Mouse (Mus musculus) forebrain, embryonic 12.5 days (tissue): ENCODE results near the gene Cdc42bpa. TPM values are rescaled to one million over a fixed set of nuclear protein-coding genes. Genes with fewer than 3 reads are reported as not detected.

Experiments
- ATAC-seq: fragments of 200-750 bp; cut with Nextera tagmentation; 2 replicates; pipeline ENCODE4 v1.8.0; 2017; ENCODE audit warnings: moderate TSS enrichment; ENCODE audit not compliant: low FRiP score
- H3K27ac ChIP-seq: fragments of 300-500 bp; sonication (generic); 2 replicates; pipeline ENCODE4 v1.5.1; 2016; ENCODE audit warnings: mild to moderate bottlenecking
- H3K27me3 ChIP-seq: fragments of 300-500 bp; sonication (generic); 2 replicates; pipeline ENCODE4 v1.6.1; 2016; ENCODE audit warnings: mild to moderate bottlenecking
- H3K36me3 ChIP-seq: fragments of 300-500 bp; sonication (generic); replicated peaks from 2 replicates; pipeline ENCODE4 v1.6.1; 2016; ENCODE audit warnings: mild to moderate bottlenecking
- H3K4me1 ChIP-seq: fragments of 300-500 bp; sonication (generic); 2 replicates; pipeline ENCODE4 v1.6.1; 2016
- H3K4me2 ChIP-seq: fragments of 300-500 bp; sonication (generic); 2 replicates; pipeline ENCODE4 v1.6.1; 2016; ENCODE audit warnings: mild to moderate bottlenecking, moderate library complexity
- H3K4me3 ChIP-seq: fragments of 300-500 bp; sonication (generic); replicated peaks from 2 replicates; pipeline ENCODE4 v1.5.1; 2016; ENCODE audit warnings: mild to moderate bottlenecking
- H3K9ac ChIP-seq: fragments of 300-500 bp; sonication (generic); 2 replicates; pipeline ENCODE4 v1.6.1; 2016; ENCODE audit warnings: mild to moderate bottlenecking
- H3K9me3 ChIP-seq: fragments of 300-500 bp; sonication (generic); 2 replicates; pipeline ENCODE4 v1.6.1; 2016
- WGBS: fragments of 180-500 bp; shearing (Covaris S2); methylation state at CpG from one replicate; pipeline ENCODE4 v1.1.7; 2016; 5-methylcytosine and 5-hydroxymethylcytosine counted together
- polyA plus RNA-seq: library from polyadenylated mRNA; unstranded; fragments of >200 nt; fragmentation: Nextera tagmentation; extraction: Ambion mirVana; gene quantifications from 2 replicates; pipeline ENCODE4 v1.2.1, GENCODE M21; 2016

Cdc42bpa gene
- polyA plus RNA-seq, 1 experiment from 2014 or later = 24.0 TPM

- H3K4me3 ChIP-seq = peak overlapping the region; percentile 78
- H3K9me3 ChIP-seq = no peaks in the 10 kb centered on the region
- no peaks in the 10 kb centered on the region for H3K36me3 ChIP-seq
- no peak for ATAC-seq
- H3K4me2 ChIP-seq = peak overlapping the region; percentile 77
- peaks cover 34% of the 10 kb centered on the region for H3K4me1 ChIP-seq
- peak overlapping the region; percentile 95 for H3K9ac ChIP-seq
- WGBS = 42% methylated on average over 4 of the region's 4 CpGs
- no peak overlapping the region for H3K27ac ChIP-seq
- H3K27me3 ChIP-seq = no peaks in the 10 kb centered on the region
Measured at GRCm38 (mm10) chr1:179961777-179962176, 1.5 kb downstream of the Cdc42bpa start.

DNA sequence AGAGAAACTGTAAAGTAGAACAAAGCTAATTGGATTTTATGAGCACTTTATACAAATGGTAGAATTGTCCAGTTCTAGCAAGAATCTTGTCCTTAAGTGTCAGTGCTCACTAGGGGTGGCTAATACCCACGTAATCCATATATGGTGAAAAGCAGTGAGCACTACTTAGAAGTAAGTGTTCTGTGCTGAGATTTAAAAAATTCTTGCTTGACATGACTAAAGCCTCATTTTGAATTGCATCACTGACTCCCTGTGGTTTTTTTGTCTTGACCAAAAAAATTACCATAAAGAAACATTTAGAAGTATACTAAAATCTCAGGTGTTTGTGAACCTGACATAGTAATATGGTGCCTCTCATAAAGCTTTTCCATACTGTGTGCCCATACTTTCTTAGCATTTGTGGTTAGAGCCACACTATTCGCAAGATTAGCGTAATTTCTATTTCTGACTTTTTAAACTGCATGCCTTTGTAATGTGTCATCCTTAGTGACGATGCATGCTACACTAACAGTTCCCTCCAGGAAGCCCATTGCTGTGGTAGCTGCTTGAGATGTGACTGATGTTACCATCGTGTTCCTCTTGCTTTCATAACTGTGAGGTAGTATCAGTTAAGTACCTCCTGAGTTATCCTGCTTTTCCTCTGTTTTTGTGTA, 9.6 kb downstream of the Cdc42bpa start:
- Histone ChIP-seq H3K27me3 (no peaks in the 10 kb centered on the region), H3K4me1 (peaks cover 10% of the 10 kb centered on the region), H3K4me3 (no peak overlapping the region), H3K36me3 (no peaks in the 10 kb centered on the region), H3K4me2 (no peak overlapping the region), H3K9ac (no peak overlapping the region), H3K27ac (no peak overlapping the region), H3K9me3 (no peaks in the 10 kb centered on the region)
- 81% methylated on average over 5 of the region's 5 CpGs for WGBS
- no peak for ATAC-seq

DNA sequence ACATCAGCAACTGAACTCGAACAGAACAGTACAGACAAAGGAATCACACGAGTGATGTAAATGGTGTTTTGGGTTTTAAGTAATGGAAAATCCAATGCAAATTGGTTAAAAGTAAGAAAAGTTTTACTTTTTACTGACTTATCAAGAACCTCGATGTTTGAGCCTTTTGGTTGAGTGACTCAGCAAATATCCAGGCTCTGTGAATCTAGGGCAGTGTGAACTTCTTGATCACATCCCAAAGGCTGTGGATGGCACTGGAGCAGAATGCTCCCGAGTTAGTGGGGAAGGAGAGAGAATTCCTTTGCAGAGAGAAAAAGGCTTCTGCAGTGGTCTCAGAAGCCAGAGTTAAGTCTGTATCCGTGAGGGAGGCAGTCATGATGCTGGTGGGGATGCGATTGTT, 14.7 kb downstream of the Cdc42bpa start:
- Histone ChIP-seq H3K9me3 (no peaks in the 10 kb centered on the region), H3K4me2 (no peak overlapping the region), H3K27ac (no peak overlapping the region), H3K4me3 (no peak overlapping the region), H3K36me3 (no peaks in the 10 kb centered on the region), H3K27me3 (no peaks in the 10 kb centered on the region), H3K9ac (no peak overlapping the region), H3K4me1 (peaks cover 10% of the 10 kb centered on the region)
- ATAC-seq = no peak
- 76% methylated on average over 6 of the region's 6 CpGs for WGBS

DNA sequence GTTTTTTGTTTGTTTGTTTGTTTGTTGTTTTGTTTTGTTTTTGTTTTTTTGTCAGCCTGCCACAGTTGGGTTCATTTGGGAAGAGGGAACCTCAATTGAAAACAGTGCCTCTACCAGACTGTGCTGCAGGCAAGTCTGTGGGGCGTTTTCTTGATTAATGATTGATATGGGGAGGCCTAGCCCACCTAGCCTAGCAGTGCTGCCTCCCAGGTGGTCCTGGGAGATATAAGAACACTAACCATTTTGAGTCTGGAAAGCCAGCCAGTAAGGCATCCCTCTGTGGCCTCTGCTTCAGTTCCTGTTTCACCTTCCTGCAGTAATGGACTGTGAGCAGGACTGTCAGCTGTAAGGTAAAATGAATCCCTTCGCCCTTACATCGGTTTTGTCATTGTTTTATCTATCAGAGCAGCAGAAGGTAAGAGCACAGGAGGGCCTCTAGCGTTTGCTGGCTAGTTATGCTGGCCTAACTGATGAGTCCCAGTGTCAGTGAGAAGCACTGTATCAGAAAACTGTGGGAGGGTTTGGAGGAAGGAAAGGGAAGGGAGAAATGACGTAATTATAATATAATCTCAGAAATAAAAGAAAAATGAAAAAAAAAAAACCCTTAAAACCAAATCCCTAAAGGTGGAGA, 15.5 kb downstream of the Cdc42bpa start:
- no peak overlapping the region for H3K4me2 ChIP-seq
- H3K36me3 ChIP-seq = no peaks in the 10 kb centered on the region
- H3K27me3 ChIP-seq = no peaks in the 10 kb centered on the region
- WGBS = 77% methylated on average over 5 of the region's 5 CpGs
- ATAC-seq = no peak
- no peaks in the 10 kb centered on the region for H3K9me3 ChIP-seq
- H3K4me1 ChIP-seq = peaks cover 10% of the 10 kb centered on the region
- no peak overlapping the region for H3K4me3 ChIP-seq
- no peak overlapping the region for H3K9ac ChIP-seq
- no peak overlapping the region for H3K27ac ChIP-seq

- Histone ChIP-seq H3K27ac (no peak overlapping the region), H3K4me3 (no peak overlapping the region), H3K9ac (no peak overlapping the region), H3K9me3 (0 out of 2 replicates have a peak, but pooled peaks cover 7% of the 10 kb centered on the region), H3K36me3 (peaks cover 2% of the 10 kb centered on the region; the same call in 1 of the 2 replicates), H3K4me2 (no peak overlapping the region), H3K27me3 (no peaks in the 10 kb centered on the region), H3K4me1 (peaks cover 10% of the 10 kb centered on the region)
- ATAC-seq = no peak
- 73% methylated on average over 6 of the region's 6 CpGs for WGBS
Measured at GRCm38 (mm10) chr1:179977437-179977836, 17.2 kb downstream of the Cdc42bpa start.

DNA sequence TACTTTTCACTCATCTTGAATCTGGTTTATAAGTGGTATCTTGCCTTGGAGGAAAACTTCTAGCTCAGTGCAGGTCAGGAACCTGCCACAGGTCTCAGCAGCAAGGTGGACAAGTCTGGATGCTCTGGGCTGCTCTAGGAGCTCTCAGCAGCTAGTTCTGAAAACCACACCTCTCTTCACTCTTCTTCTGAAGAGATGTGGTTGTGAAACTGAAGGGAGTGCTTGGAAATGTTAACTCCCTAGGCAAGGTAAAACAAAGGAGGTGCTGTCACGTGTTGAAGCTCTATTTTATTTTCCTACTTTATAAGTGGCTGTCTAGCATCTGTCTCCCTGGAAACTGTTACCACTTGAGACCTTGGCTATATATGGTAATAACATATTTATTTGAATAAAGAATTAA, 18.5 kb downstream of the Cdc42bpa start:
- Histone ChIP-seq H3K27ac (no peak overlapping the region), H3K27me3 (no peaks in the 10 kb centered on the region), H3K4me2 (no peak overlapping the region), H3K9me3 (0 out of 2 replicates have a peak, but pooled peaks cover 7% of the 10 kb centered on the region), H3K4me1 (0 out of 2 replicates have a peak, but pooled peaks cover 4% of the 10 kb centered on the region), H3K4me3 (no peak overlapping the region), H3K9ac (no peak overlapping the region), H3K36me3 (peaks cover 2% of the 10 kb centered on the region; the same call in 1 of the 2 replicates)
- 66% methylated on average over 1 of the region's 1 CpGs for WGBS
- ATAC-seq = no peak

DNA sequence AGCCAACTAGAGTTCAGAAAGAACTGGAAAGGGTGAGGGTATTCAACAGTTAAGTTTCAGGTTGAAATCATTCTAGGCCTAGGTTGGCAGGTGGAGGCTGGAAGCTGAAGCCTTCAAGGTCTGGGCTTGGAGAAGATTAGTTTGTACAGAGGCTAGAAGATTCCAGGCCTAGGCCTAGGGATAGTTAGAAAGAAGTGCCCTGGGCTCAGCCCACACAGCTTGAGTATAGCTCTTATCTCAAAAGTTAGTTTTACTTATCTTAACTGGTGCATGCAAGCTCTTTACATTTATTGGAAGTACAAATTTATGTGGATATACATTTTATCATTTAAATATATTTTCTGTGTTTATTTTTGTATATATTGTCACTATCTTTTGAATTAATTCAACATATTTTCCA, 21.4 kb downstream of the Cdc42bpa start:
- Histone ChIP-seq H3K9ac (no peak overlapping the region), H3K9me3 (0 out of 2 replicates have a peak, but pooled peaks cover 7% of the 10 kb centered on the region), H3K4me3 (no peak overlapping the region), H3K4me1 (no peaks in the 10 kb centered on the region), H3K4me2 (no peak overlapping the region), H3K27ac (no peak overlapping the region), H3K36me3 (peaks cover 2% of the 10 kb centered on the region; the same call in 1 of the 2 replicates), H3K27me3 (no peaks in the 10 kb centered on the region)
- ATAC-seq = no peak

DNA sequence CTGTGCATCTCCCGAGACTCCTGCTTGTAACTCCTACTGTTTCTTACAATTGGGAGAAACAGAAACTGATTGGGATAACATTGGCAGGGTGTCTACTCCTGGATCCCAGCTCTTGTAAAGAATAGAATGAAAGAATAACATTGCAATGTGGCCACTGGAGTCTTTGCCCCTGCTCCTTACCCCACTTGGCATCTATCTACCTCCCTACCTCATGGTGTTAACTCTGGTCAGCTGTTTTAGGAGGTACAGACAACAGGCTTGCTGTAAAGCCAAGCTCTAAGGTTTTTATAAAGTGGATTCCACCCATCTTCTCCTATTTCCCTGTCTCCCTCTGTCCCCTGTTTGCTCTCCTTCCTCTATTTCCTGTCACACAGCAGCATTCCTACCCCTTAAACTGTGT, 21.9 kb downstream of the Cdc42bpa start:
- Histone ChIP-seq H3K9ac (no peak overlapping the region), H3K27me3 (no peaks in the 10 kb centered on the region), H3K4me1 (no peaks in the 10 kb centered on the region), H3K36me3 (peaks cover 2% of the 10 kb centered on the region; the same call in 1 of the 2 replicates), H3K4me3 (no peak overlapping the region), H3K9me3 (0 out of 2 replicates have a peak, but pooled peaks cover 7% of the 10 kb centered on the region), H3K4me2 (no peak overlapping the region), H3K27ac (no peak overlapping the region)
- ATAC-seq = no peak
- WGBS = 91% methylated on average over 1 of the region's 1 CpGs

- no peak overlapping the region for H3K27ac ChIP-seq
- no peak overlapping the region for H3K4me2 ChIP-seq
- H3K27me3 ChIP-seq = no peaks in the 10 kb centered on the region
- H3K9ac ChIP-seq = no peak overlapping the region
- no peaks in the 10 kb centered on the region for H3K4me1 ChIP-seq
- H3K36me3 ChIP-seq = peaks cover 2% of the 10 kb centered on the region; the same call in 1 of the 2 replicates
- H3K4me3 ChIP-seq = no peak overlapping the region
- 93% methylated on average over 1 of the region's 1 CpGs for WGBS
- no peak for ATAC-seq
- H3K9me3 ChIP-seq = 0 out of 2 replicates have a peak, but pooled peaks cover 7% of the 10 kb centered on the region
Measured at GRCm38 (mm10) chr1:179982933-179983332, 22.7 kb downstream of the Cdc42bpa start.

GRCm38 (mm10) chr1:179984171-179984570, 23.9 kb downstream of the Cdc42bpa start:
- Histone ChIP-seq H3K27me3 (no peaks in the 10 kb centered on the region), H3K9ac (no peak overlapping the region), H3K36me3 (peaks cover 2% of the 10 kb centered on the region; the same call in 1 of the 2 replicates), H3K4me1 (no peaks in the 10 kb centered on the region), H3K27ac (no peak overlapping the region), H3K4me2 (no peak overlapping the region), H3K9me3 (0 out of 2 replicates have a peak, but pooled peaks cover 7% of the 10 kb centered on the region), H3K4me3 (no peak overlapping the region)
- 28% methylated on average over 1 of the region's 1 CpGs for WGBS
- no peak for ATAC-seq

DNA sequence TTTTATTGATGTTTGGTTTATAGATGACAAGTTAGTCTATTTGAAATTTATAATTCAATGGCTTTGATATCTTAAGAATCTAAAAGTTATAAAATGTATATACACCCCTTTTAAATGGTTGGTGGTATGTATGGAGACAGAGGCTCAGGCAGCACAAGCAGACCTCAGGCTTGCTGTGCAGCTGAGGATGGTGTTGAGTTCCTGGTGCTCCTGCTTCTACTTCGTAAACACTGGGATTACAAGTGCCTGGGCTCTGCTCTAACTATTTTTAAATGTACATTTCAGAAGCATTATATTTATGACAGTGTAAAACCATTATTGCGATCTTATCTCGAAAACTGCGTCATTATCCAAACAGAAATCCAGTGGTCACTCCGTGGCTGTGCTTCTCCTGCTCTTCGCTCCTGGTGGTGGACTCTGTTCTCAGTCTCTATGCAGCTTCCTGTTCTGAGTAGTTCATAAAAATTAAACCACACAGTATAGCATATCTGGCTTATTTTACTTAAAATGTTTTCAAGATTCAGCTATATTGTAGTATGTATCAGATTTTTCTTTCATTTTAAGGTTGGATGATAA, 31.5 kb downstream of the Cdc42bpa start:
- H3K9me3 ChIP-seq = no peaks in the 10 kb centered on the region
- H3K27me3 ChIP-seq = no peaks in the 10 kb centered on the region
- no peak overlapping the region for H3K4me2 ChIP-seq
- no peak overlapping the region for H3K4me3 ChIP-seq
- H3K4me1 ChIP-seq = no peaks in the 10 kb centered on the region
- no peak overlapping the region for H3K9ac ChIP-seq
- no peak overlapping the region for H3K27ac ChIP-seq
- 95% methylated on average over 6 of the region's 6 CpGs for WGBS
- H3K36me3 ChIP-seq = no peaks in the 10 kb centered on the region
- ATAC-seq = no peak

DNA sequence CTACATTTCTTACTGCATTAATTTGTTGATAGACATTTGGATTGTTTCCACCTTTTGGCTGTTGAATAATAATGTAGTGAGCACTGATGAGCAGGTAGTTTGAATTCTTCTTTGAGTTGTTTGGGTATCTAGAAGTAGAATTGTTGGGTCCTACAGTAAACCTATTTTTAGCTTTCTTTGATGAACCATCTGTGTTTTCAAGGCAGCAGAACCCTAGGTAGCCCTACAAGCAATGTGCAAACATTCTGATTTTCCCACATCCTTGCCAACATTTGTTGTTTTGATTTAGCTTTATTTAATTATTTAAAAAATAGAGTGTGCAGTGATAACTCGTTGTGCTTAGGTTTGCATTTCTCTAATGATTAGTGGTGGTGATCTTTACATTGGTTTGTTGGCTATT, 32.0 kb downstream of the Cdc42bpa start:
- H3K9me3 ChIP-seq = no peaks in the 10 kb centered on the region
- no peak for ATAC-seq
- H3K4me3 ChIP-seq = no peak overlapping the region
- no peak overlapping the region for H3K4me2 ChIP-seq
- no peaks in the 10 kb centered on the region for H3K36me3 ChIP-seq
- H3K4me1 ChIP-seq = no peaks in the 10 kb centered on the region
- no peak overlapping the region for H3K27ac ChIP-seq
- H3K9ac ChIP-seq = no peak overlapping the region
- WGBS = 85% methylated on average over 1 of the region's 1 CpGs
- no peaks in the 10 kb centered on the region for H3K27me3 ChIP-seq
